Mouse (Mus musculus): ENCODE results near the gene Rtkn2.

GRCm38 (mm10) chr10:68005404-68005803 is 26.0 kb downstream of the Rtkn2 start:
- TF ChIP-seq TCF3 (IDR thresholded peaks at IDR 0.05; ENCODE audit: insufficient read length, low read depth), result no peak
- TF ChIP-seq CEBPB (IDR thresholded peaks at IDR 0.05; ENCODE audit: insufficient read depth, poor library complexity, severe bottlenecking), result no peak
- TF ChIP-seq SRF (IDR thresholded peaks at IDR 0.05; ENCODE audit: control insufficient read depth, insufficient read length, low read depth), result no peak
- no peak for TF ChIP-seq POLR2AphosphoS2 (IDR thresholded peaks at IDR 0.05; ENCODE audit: insufficient read length, low read depth)
- TF ChIP-seq MAX (IDR thresholded peaks at IDR 0.05; ENCODE audit: low read depth), result no peak
- no peak for TF ChIP-seq POLR2A (IDR thresholded peaks at IDR 0.05; ENCODE audit: insufficient read length, low read depth)
- TF ChIP-seq E2F4 (IDR thresholded peaks at IDR 0.05; ENCODE audit: insufficient read depth), result no peak
- no peak for TF ChIP-seq TCF12 (IDR thresholded peaks at IDR 0.05; ENCODE audit: insufficient read depth, poor library complexity, severe bottlenecking)
- TF ChIP-seq USF1 (IDR thresholded peaks at IDR 0.05; ENCODE audit: low read depth), result no peak
- TF ChIP-seq MYOG (IDR thresholded peaks at IDR 0.05; ENCODE audit: control insufficient read depth in 1 of 3, insufficient read depth in 1 of 3, insufficient read length in 2 of 3, low read depth in 2 of 3), result no peak
